Mouse (Mus musculus) E14TG2a.4 (cell line): Measurements from ENCODE around the gene Zfhx3.

Experiments
- CTCF ChIP-seq: conservative IDR thresholded peaks from 2 replicates; pipeline ENCODE4 v1.5.1; 2014; ENCODE audit warnings: low read length
- NANOG ChIP-seq: IDR thresholded peaks from 2 replicates; pipeline ENCODE4 v1.6.1; 2014; ENCODE audit warnings: borderline replicate concordance, low read length, mixed read lengths

- TF ChIP-seq CTCF (no peak), NANOG (no peak)
Measured at GRCm38 (mm10) chr8:108518116-108518515, 575.7 kb downstream of the Zfhx3 start.
